Mouse (Mus musculus): Measurements from ENCODE around the gene Cnn3.

- TF ChIP-seq CTCF (IDR thresholded peaks at IDR 0.05) (no peak), POLR2A (IDR thresholded peaks at IDR 0.05; ENCODE audit: insufficient read depth, low read depth, low read length) (no peak), EP300 (IDR thresholded peaks at IDR 0.05; ENCODE audit: insufficient read depth, low read depth, low read length) (no peak)
Measured at GRCm38 (mm10) chr3:121379699-121380098, 46.6 kb upstream of the Cnn3 start.
